Mouse (Mus musculus): Measurements from ENCODE around the gene Recql. TPM values are rescaled to one million over a fixed set of nuclear protein-coding genes. Genes with fewer than 3 reads are reported as not detected.

Gene Recql
- 8.6 and 9.9 TPM in 2 replicates for total RNA-seq (2023)

DNA sequence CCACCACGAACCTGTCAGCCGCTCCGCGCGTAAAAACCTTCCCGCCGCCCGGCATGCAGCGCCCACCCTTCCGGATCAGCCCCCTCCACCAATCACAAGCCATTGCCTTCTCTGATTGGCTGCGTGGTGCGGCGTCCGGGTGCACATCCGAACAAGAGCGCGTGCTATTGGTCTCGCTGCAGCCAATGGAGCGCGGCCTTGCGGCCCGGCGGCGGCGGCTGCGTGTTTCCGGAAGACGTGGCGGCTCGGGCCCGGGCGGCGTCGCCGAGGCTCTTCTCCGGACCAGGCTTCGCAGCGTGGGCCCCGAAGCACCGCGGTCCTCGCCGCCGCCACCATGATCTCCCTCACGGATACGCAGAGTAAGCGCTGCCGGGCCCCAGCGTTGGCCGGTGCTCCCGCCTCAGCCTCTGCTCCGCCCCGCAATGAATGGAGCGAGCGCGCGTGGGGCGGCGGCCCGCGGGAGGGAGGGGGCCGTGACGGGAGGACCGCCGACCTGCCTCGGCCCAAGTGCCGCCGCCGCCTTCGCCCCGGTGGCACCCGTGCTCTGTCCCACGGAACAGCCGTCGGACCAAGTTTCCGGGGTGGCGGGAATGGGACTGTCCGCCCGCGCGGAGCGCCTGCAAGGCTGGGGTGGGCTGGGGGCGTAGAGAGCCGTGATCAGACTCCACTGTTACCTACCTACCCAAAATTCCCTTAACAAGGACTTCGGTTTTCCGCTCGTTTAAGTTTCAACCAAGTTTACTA is at the start of gene Recql, which contains the start of gene Golt1b:
Recql (minus strand) TSS at position 77 of the 744 bp plus-strand sequence.
Golt1b (plus strand) TSS at position 211 of the 744 bp plus-strand sequence.

DNA sequence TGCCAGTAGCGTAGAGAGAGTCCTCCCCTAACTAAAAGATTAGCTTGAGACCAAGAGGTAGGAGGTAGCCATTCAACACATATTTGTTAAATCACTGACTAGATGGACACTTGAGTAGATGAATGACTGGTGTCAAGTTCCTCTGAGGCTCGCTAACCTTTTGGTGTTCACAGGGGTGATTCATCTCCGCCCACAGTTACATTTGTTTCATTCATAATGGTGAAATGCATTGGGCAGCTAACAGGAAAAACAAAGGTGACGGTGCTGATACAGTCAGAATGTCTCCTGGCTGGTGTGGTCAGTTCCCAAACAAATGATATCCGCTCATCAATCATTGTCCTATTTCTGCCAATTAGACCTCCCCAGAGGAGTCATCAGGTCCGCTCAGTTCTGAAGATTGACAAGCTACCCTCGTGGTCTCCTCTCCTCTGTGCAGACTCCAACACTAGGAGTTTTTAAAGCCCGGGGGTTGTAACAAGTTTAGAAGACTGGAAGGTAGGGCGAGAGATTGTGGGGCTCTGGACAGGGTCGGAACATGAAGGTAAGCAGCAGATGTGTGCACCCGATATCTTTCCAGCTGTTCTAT is 26.1 kb upstream of the Recql start, which contains the start of gene Spx:
Spx (plus strand) TSS at position 536 of the 586 bp plus-strand sequence.

DNA sequence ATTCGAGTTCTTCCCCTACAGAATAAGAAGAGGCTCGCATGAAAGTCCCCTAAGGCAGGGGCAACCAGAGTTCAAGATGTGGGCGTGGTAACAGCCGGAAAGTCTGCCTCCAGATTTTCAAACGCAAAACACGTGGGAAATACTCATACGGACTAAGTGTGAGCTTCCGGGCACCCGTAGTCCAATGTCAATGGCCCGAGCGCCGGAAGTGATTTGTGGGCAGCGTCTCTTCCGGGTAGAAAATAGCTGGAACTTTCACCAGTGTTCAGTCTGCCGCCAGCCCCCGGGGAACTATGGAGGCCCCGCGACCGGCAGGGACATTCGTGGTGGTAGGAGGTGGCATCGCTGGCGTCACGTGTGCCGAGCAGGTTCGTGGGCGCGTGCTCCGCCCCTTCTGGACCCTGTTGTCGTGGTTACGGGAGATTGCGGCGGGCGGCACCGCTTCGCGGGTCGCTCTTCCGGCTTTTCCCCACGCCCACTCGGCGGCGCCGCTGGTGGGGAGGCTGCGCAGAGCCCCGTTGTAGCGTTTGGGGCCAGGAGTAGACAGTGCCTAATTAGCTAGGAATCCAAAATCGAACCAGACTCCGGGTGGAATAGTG is 41.3 kb downstream of the Recql start, which contains the start of gene Pyroxd1:
Pyroxd1 (plus strand) TSS at position 215 of the 599 bp plus-strand sequence.

GRCm38 (mm10) chr6:142322881-142323280 is 64.0 kb downstream of the Recql start, which contains the start of gene Slco1a5:
Gene Slco1a5, minus strand, starts transcription at chr6:142322981.

Other genes starting within 250 kb of the Recql start
- 1.6 TPM in 1 of 2 replicates, not detected in the other for gene Slco1a6, start 178.6 kb downstream of the Recql start, total RNA-seq (2023)
- gene Iapp, start 88.7 kb downstream of the Recql start, total RNA-seq (2023): not detected in 2 replicates
- not detected in 2 replicates for gene Slco1a5, start 64.1 kb downstream of the Recql start, total RNA-seq (2023)
- 10.7 and 12.1 TPM in 2 replicates for gene Pyroxd1, start 41.4 kb downstream of the Recql start, total RNA-seq (2023)
- 19.7 and 20.7 TPM in 2 replicates for gene Golt1b, start 134 bp upstream of the Recql start, total RNA-seq (2023)
- gene Spx, start 26.4 kb upstream of the Recql start, total RNA-seq (2023): not detected in 2 replicates
- gene Gys2, start 86.0 kb upstream of the Recql start, total RNA-seq (2023): not detected in 2 replicates
- 19.9 and 22.2 TPM in 2 replicates for gene Ldhb, start 120.9 kb upstream of the Recql start, total RNA-seq (2023)
- gene Kcnj8, start 184.5 kb upstream of the Recql start, total RNA-seq (2023): 0.25 TPM in 1 of 2 replicates, not detected in the other

Measured in neutrophil, adult 65 days (primary cell).